Mouse (Mus musculus): ENCODE results near the gene Fndc3b.

DNA sequence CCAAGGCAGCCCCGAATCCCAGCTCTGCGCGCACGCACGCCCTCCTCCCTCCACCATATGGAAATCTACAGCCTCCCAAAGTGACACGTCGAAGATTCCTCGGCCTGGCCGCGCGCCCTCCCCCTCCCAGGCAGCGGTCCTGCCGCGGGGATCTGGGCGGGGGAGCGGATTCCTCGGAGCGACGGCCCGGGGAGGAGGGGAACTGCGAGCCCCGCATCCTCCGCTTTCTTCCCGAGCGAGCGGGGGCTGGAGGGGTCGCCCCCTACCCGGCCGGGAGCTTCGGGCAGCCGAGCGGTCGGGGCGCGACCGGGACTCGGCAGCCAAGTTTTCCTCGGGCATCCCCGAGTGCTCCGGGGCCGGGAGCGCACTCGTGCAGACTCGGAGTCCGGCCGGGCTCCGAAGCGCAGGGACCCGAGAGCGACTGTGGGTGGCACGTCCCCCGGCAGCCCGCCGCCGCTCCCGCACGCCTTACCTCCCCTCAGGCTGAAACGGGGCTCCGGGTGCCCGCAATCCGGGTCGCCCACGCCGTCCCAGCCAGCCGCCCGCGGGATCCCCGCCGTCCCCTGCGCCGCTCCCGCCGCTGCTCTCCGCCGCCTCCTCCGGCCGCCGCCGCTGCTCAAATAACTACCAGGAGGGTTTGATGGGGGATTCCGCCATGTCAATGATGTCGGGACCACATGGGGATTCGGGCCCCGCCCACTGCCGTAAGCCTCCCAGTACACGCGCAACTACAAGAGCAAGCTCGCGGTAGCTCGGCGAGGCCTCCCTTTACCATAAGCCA, at the start of gene Fndc3b:
- TF ChIP-seq CTCF (IDR thresholded peaks at IDR 0.05; ENCODE audit: low read depth), result no peak
- no peak for TF ChIP-seq EP300 (IDR thresholded peaks at IDR 0.05; ENCODE audit: low read depth)

Data from liver, postnatal 0 days (tissue).